Mouse (Mus musculus): ENCODE results near the gene Gm33543. TPM values are rescaled to one million over a fixed set of nuclear protein-coding genes. Genes with fewer than 3 reads are reported as not detected.

Gene Gm33543
- 0.13 TPM in 1 of 2 replicates, not detected in the other for polyA plus RNA-seq (2014; fragmentation: Nextera tagmentation; extraction: Ambion mirVana)

DNA sequence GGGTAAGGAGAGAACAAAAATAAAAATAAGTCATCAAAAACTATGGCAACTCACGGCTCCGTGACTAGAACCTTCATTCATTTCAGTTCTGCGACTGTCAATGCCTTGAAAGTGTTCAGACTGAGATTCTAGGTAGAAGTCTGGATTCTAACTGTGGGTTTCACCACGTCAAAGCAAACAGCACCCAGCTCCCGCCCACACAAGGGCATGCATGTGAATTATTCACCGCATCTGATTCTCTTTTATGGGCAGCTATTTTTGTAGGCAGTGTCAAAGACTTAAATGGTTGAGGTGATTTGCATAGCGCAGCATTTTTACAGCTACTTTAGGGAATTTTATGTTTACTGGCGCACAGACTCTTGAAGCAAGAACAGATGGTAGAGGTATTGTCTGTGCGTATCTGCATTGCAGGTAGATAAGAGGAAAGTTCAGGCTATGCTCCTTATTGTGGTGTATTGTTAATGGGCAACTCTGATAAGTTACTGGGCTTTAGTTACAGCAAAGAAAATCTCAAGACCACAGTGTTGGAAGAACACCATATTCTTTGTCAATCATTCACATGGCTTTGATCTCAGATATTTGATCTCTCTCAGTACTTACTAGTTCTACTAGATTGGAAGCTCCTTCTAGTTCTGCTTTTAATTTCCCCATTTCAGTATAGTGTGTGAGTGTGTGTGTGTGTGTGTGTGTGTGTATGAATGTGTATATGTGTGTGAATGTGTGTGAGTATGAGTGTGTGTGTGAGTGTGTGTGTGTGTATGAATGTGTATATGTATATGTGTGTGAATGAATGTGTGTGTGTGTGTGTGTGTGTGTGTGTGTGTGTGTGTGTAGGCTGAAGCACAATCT is at the start of gene Gm33543:
TSS of gene Gm33543 (minus strand) at position 142 of the 849 bp plus-strand sequence.
- peaks cover 2 to 5% of the 10 kb centered on the region in 2 experiments; a peak in 1 of 4 replicates for H3K4me1 ChIP-seq (ENCODE audit: control insufficient read depth in 2 of 2, insufficient read depth in 2 of 2, low read length in 2 of 2)
- WGBS = 87% methylated on average over 9 of the region's 9 CpGs
- no peak for ATAC-seq (ENCODE audit: insufficient number of reproducible peaks, insufficient read depth, low FRiP score, low read depth)

DNA sequence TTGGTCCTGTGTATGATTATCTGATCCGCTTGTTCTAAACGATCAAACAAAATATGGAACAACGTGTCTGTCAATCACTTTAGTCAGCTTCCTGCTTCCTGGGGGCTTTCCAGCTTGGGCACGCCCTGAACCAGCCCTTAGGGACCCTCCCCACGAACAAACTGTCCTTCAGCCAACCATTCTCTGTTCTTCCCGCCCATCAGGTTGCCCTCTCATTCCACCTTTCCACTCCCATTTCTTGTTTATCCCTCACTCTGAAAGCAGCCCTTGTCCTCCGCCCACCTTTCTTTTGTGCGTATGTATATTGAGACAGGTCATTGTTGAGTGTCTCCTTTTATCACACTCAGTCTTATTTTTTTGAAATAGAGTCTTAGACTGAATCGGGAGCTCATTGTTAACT is 49.4 kb upstream of the Gm33543 start:
- no peaks in the 10 kb centered on the region for H3K27me3 ChIP-seq (ENCODE audit: control insufficient read depth, insufficient read depth, low read length)
- no peak for ATAC-seq (ENCODE audit: insufficient number of reproducible peaks, insufficient read depth, low FRiP score, low read depth)
- H3K9ac ChIP-seq (ENCODE audit: low read length) = no peak overlapping the region
- no peaks in the 10 kb centered on the region for H3K36me3 ChIP-seq (ENCODE audit: control insufficient read depth, insufficient read depth, low read length)
- no peak overlapping the region for H3K4me3 ChIP-seq (ENCODE audit: control insufficient read depth in 1 of 2, insufficient read depth in 1 of 2, low read depth in 1 of 2, low read length in 2 of 2)
- H3K9me3 ChIP-seq (ENCODE audit: control insufficient read depth, low read length) = no peaks in the 10 kb centered on the region
- H3K4me2 ChIP-seq (ENCODE audit: low read length) = no peak overlapping the region
- peaks cover 3 to 4% of the 10 kb centered on the region in 2 experiments; a peak in 3 of 4 replicates for H3K4me1 ChIP-seq (ENCODE audit: control insufficient read depth in 2 of 2, insufficient read depth in 2 of 2, low read length in 2 of 2)
- no peak overlapping the region for H3K27ac ChIP-seq (replicated peaks in 1 of 2; ENCODE audit: control insufficient read depth in 1 of 2, insufficient read depth in 1 of 2, low read depth in 2 of 2, low read length in 2 of 2)
- 82% methylated on average over 9 of the region's 9 CpGs for WGBS

More for the DNA sequence above, at the start of gene Gm33543:
- H3K9ac ChIP-seq (ENCODE audit: low read length) = no peak within 1 kb of the TSS
- H3K27me3 ChIP-seq (ENCODE audit: control insufficient read depth, insufficient read depth, low read length) = no peaks in the 10 kb centered on the region
- no peaks in the 10 kb centered on the region for H3K36me3 ChIP-seq (ENCODE audit: control insufficient read depth, insufficient read depth, low read length)
- H3K4me3 ChIP-seq (ENCODE audit: control insufficient read depth in 1 of 2, insufficient read depth in 1 of 2, low read depth in 1 of 2, low read length in 2 of 2) = no peak within 1 kb of the TSS
- H3K9me3 ChIP-seq (ENCODE audit: control insufficient read depth, low read length) = no peaks in the 10 kb centered on the region
- no peak within 1 kb of the TSS for H3K27ac ChIP-seq (replicated peaks in 1 of 2; ENCODE audit: control insufficient read depth in 1 of 2, insufficient read depth in 1 of 2, low read depth in 2 of 2, low read length in 2 of 2)
- H3K4me2 ChIP-seq (ENCODE audit: low read length) = no peak within 1 kb of the TSS

DNA sequence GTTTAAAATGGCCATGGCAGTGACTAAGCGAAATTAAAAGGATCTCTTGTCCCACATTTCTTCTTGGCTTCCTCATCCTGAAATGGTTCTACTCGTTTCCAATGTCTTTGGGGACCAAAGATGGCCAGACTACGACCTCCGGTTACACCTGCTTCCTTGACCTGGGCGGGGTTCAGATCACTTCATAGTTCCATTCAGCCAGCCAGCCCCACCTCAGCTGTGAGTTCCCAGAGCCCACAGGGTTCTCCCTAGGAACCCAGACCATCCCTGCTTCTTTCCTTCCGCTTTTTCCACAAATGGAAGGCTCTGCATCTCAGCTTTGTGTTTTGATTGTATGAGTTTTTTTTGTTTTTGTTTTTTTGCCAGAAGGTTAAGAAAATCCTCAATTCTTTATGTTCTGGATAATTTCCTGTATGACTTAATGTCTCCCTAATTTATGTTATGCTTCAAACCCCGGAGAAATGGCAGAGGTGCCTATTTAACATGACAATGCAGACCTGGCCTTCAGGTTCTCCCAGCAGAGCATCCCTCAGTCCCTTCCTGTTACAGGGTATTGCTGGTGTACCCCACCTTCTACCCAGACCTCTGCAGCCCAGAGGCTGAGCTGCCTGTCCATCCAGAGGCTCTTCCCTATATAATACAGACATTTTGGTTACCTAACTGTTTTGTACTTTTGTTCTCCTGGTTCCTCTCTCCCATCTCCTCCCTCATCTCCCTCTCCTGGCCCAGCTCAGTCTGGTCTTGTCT is 48.7 kb upstream of the Gm33543 start:
- ATAC-seq (ENCODE audit: insufficient number of reproducible peaks, insufficient read depth, low FRiP score, low read depth) = no peak
- H3K27ac ChIP-seq (replicated peaks in 1 of 2; ENCODE audit: control insufficient read depth in 1 of 2, insufficient read depth in 1 of 2, low read depth in 2 of 2, low read length in 2 of 2) = no peak overlapping the region
- no peaks in the 10 kb centered on the region for H3K27me3 ChIP-seq (ENCODE audit: control insufficient read depth, insufficient read depth, low read length)
- peaks cover 3 to 4% of the 10 kb centered on the region in 2 experiments; a peak in 3 of 4 replicates for H3K4me1 ChIP-seq (ENCODE audit: control insufficient read depth in 2 of 2, insufficient read depth in 2 of 2, low read length in 2 of 2)
- WGBS = 76% methylated on average over 7 of the region's 7 CpGs
- H3K4me3 ChIP-seq (ENCODE audit: control insufficient read depth in 1 of 2, insufficient read depth in 1 of 2, low read depth in 1 of 2, low read length in 2 of 2) = no peak overlapping the region
- no peaks in the 10 kb centered on the region for H3K36me3 ChIP-seq (ENCODE audit: control insufficient read depth, insufficient read depth, low read length)
- no peaks in the 10 kb centered on the region for H3K9me3 ChIP-seq (ENCODE audit: control insufficient read depth, low read length)
- no peak overlapping the region for H3K9ac ChIP-seq (ENCODE audit: low read length)
- H3K4me2 ChIP-seq (ENCODE audit: low read length) = no peak overlapping the region

DNA sequence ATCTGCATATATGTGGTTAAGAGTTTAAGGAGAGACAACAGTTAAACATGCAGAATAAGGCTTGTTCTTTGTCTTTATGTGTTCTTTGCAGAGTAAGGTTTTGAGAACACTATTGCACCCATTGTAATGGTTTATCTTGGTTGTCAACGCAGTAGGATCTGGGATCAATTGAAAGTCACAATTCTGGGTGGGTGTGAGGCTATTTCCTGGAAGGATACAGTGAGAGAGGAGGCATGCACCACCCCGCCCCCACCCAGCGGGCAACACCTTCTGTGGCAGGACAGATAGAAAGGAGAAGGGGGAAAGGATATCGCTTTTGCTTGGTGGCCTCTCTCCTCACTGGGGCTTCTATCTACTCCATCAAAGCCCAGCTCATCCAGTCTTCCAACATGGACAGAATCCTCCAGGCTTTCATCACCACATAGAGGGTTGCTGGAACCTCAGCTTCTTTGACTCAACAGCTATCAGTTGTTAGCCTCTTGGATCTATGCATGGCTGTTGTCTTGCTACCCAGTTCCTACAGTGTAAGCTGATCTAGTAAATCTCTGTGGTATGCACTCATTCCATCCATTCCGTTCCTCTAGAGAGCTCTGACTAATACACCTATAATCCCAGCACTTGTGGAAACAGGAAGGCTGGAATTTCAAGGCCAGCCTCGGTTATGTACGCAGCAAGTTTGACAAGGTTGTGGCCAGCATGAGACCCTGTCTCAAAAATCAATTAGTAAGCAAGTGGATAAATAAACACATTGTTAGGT is 41.2 kb upstream of the Gm33543 start:
- Histone ChIP-seq H3K27ac (replicated peaks in 1 of 2; ENCODE audit: control insufficient read depth in 1 of 2, insufficient read depth in 1 of 2, low read depth in 2 of 2, low read length in 2 of 2) (no peak overlapping the region), H3K4me3 (ENCODE audit: control insufficient read depth in 1 of 2, insufficient read depth in 1 of 2, low read depth in 1 of 2, low read length in 2 of 2) (no peak overlapping the region), H3K36me3 (ENCODE audit: control insufficient read depth, insufficient read depth, low read length) (no peaks in the 10 kb centered on the region), H3K9me3 (ENCODE audit: control insufficient read depth, low read length) (no peaks in the 10 kb centered on the region), H3K9ac (ENCODE audit: low read length) (no peak overlapping the region), H3K4me1 (ENCODE audit: control insufficient read depth in 2 of 2, insufficient read depth in 2 of 2, low read length in 2 of 2) (no peaks in the 10 kb centered on the region), H3K4me2 (ENCODE audit: low read length) (no peak overlapping the region), H3K27me3 (ENCODE audit: control insufficient read depth, insufficient read depth, low read length) (no peaks in the 10 kb centered on the region)
- ATAC-seq (ENCODE audit: insufficient number of reproducible peaks, insufficient read depth, low FRiP score, low read depth) = no peak
- WGBS = 45% methylated on average over 7 of the region's 7 CpGs

DNA sequence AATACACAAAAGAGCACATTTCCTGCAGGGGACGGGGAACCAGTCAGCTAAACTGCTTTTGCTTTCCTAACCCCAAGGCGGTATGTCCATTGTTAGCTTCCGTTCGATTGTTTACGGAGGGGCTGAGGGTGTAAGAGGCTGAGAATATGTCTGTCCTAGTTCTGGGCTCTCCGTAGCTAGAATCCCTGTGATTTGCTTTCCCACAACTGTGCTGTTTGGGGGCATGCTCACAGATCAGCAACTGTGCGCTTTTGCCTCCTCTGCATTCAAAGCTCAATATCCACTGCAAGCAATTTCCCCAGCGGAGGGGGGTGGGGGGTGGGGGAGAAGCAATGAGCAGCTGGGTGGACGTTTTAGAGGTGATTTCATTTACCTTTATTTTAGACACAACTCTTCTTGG is 39.3 kb upstream of the Gm33543 start:
- no peaks in the 10 kb centered on the region for H3K4me1 ChIP-seq (ENCODE audit: control insufficient read depth in 2 of 2, insufficient read depth in 2 of 2, low read length in 2 of 2)
- no peak for ATAC-seq (ENCODE audit: insufficient number of reproducible peaks, insufficient read depth, low FRiP score, low read depth)

DNA sequence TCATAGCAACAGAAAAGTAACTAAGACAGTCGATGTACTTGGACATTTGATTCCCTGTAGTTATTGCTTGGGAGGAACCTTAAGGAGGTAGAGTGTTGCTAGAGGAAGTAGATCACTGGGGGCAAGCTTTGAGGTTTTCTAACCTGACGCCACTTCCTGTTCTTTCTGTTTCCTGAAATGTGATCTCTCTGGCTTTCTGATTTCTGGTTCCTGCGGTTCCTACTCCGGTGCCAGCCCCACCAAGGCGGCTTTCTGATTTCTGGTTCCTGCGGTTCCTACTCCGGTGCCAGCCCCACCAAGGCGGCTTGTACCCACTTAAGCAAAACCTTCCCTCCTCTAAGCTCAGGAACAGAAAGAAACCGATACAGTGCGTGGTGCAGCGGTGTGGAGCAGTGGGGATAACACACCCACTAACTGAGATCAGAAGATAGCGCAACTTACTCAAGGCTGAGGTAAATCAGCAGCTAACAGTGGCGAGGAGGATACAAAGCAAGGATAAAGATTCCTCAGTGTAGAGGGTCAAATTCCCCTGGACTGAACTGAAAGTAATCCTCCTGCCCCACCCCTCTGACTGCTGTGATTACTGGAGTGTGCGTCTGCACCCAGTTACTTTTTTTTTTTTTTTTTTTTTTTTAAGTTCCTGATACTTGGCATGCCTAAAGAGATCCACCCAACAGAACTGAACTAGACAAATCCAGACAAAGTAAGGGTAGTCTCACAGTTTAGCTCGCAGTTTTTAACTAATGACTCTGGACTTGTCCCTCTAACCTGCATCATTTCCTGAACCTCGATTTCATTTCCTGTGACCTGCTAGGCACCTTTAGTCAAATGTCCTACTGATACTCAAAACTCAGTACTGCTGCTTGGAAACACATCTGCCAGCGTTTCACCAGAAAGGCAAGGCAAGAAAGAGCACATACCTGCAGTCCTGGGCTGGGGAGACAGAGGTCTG is 37.5 kb upstream of the Gm33543 start:
- Histone ChIP-seq H3K9ac (ENCODE audit: low read length) (no peak overlapping the region), H3K4me2 (ENCODE audit: low read length) (no peak overlapping the region), H3K27me3 (ENCODE audit: control insufficient read depth, insufficient read depth, low read length) (no peaks in the 10 kb centered on the region), H3K36me3 (ENCODE audit: control insufficient read depth, insufficient read depth, low read length) (no peaks in the 10 kb centered on the region), H3K4me3 (ENCODE audit: control insufficient read depth in 1 of 2, insufficient read depth in 1 of 2, low read depth in 1 of 2, low read length in 2 of 2) (no peak overlapping the region), H3K4me1 (ENCODE audit: control insufficient read depth in 2 of 2, insufficient read depth in 2 of 2, low read length in 2 of 2) (no peaks in the 10 kb centered on the region), H3K27ac (replicated peaks in 1 of 2; ENCODE audit: control insufficient read depth in 1 of 2, insufficient read depth in 1 of 2, low read depth in 2 of 2, low read length in 2 of 2) (no peak overlapping the region), H3K9me3 (ENCODE audit: control insufficient read depth, low read length) (no peaks in the 10 kb centered on the region)
- 84% methylated on average over 17 of the region's 17 CpGs for WGBS
- no peak for ATAC-seq (ENCODE audit: insufficient number of reproducible peaks, insufficient read depth, low FRiP score, low read depth)

More for the DNA sequence above, 39.3 kb upstream of the Gm33543 start:
- H3K27ac ChIP-seq (replicated peaks in 1 of 2; ENCODE audit: control insufficient read depth in 1 of 2, insufficient read depth in 1 of 2, low read depth in 2 of 2, low read length in 2 of 2) = no peak overlapping the region
- H3K27me3 ChIP-seq (ENCODE audit: control insufficient read depth, insufficient read depth, low read length) = no peaks in the 10 kb centered on the region
- no peak overlapping the region for H3K9ac ChIP-seq (ENCODE audit: low read length)
- no peaks in the 10 kb centered on the region for H3K36me3 ChIP-seq (ENCODE audit: control insufficient read depth, insufficient read depth, low read length)
- 64% methylated on average over 9 of the region's 9 CpGs for WGBS
- H3K4me3 ChIP-seq (ENCODE audit: control insufficient read depth in 1 of 2, insufficient read depth in 1 of 2, low read depth in 1 of 2, low read length in 2 of 2) = no peak overlapping the region
- H3K9me3 ChIP-seq (ENCODE audit: control insufficient read depth, low read length) = no peaks in the 10 kb centered on the region
- H3K4me2 ChIP-seq (ENCODE audit: low read length) = no peak overlapping the region
